Mouse (Mus musculus) intestine, embryonic 15.5 days (tissue): ENCODE measurements around the gene Mrnip. TPM values are rescaled to one million over a fixed set of nuclear protein-coding genes. Genes with fewer than 3 reads are reported as not detected.

Experiments
- ATAC-seq: fragments of 200-750 bp; cut with Nextera tagmentation; 2 replicates; pipeline ENCODE4 v1.8.0; 2017; ENCODE audit warnings: moderate TSS enrichment, moderate library complexity
- H3K27ac ChIP-seq: fragments of 300-500 bp; sonication (generic); 2 replicates; pipeline ENCODE4 v1.5.1; 2015; ENCODE audit warnings: mild to moderate bottlenecking, inconsistent platforms
- H3K27me3 ChIP-seq: fragments of 300-500 bp; sonication (generic); replicated peaks from 2 replicates; pipeline ENCODE4 v1.6.1; 2015; ENCODE audit warnings: inconsistent platforms
- H3K36me3 ChIP-seq: fragments of 300-500 bp; sonication (generic); 2 replicates; pipeline ENCODE4 v1.6.1; 2015; ENCODE audit warnings: inconsistent platforms
- H3K4me1 ChIP-seq: fragments of 300-500 bp; sonication (generic); replicated peaks from 2 replicates; pipeline ENCODE4 v1.6.1; 2015; ENCODE audit warnings: inconsistent platforms
- H3K4me2 ChIP-seq: fragments of 300-500 bp; sonication (generic); replicated peaks from 2 replicates; pipeline ENCODE4 v1.6.1; 2015; ENCODE audit warnings: mild to moderate bottlenecking, inconsistent platforms
- H3K4me3 ChIP-seq: fragments of 300-500 bp; sonication (generic); replicated peaks from 2 replicates; pipeline ENCODE4 v1.5.1; 2015; ENCODE audit warnings: inconsistent platforms
- H3K9ac ChIP-seq: fragments of 300-500 bp; sonication (generic); 2 replicates; pipeline ENCODE4 v1.6.1; 2015; ENCODE audit warnings: inconsistent platforms
- H3K9me3 ChIP-seq: fragments of 300-500 bp; sonication (generic); 2 replicates; pipeline ENCODE4 v1.6.1; 2016; ENCODE audit warnings: inconsistent platforms
- WGBS: fragments of 180-500 bp; shearing (Covaris S2); methylation state at CpG from one replicate; pipeline ENCODE4 v1.1.7; 2015; 5-methylcytosine and 5-hydroxymethylcytosine counted together
- polyA plus RNA-seq: library from polyadenylated mRNA; unstranded; fragments of >200 nt; fragmentation: Nextera tagmentation; extraction: Ambion mirVana; gene quantifications from 2 replicates; pipeline ENCODE4 v1.2.1, GENCODE M21; 2015

Mrnip gene
- polyA plus RNA-seq, 1 experiment from 2014 or later, result 9.6 TPM

GRCm38 (mm10) chr11:50223783-50224662 is 49.8 kb downstream of the Mrnip start:
- H3K4me2 ChIP-seq, result peak overlapping the region; percentile 94
- no peaks in the 10 kb centered on the region for H3K9me3 ChIP-seq
- H3K4me3 ChIP-seq, result peak overlapping the region; percentile 95
- WGBS, result 5% methylated on average over 17 of the region's 17 CpGs
- no peaks in the 10 kb centered on the region for H3K27me3 ChIP-seq
- peaks cover 33% of the 10 kb centered on the region for H3K4me1 ChIP-seq
- H3K9ac ChIP-seq, result peak overlapping the region; percentile 94
- ATAC-seq, result peak; percentile 1; the same call in 1 of the 2 replicates
- H3K27ac ChIP-seq, result peak overlapping the region; percentile 91
- no peaks in the 10 kb centered on the region for H3K36me3 ChIP-seq

GRCm38 (mm10) chr11:50224671-50225530 is 50.7 kb downstream of the Mrnip start:
- H3K9ac ChIP-seq, result peak overlapping the region; percentile 94
- WGBS, result under 1% methylated on average over 70 of the region's 70 CpGs
- peak; percentile 90 for ATAC-seq
- no peaks in the 10 kb centered on the region for H3K36me3 ChIP-seq
- H3K4me3 ChIP-seq, result peak overlapping the region; percentile 95
- no peaks in the 10 kb centered on the region for H3K27me3 ChIP-seq
- H3K27ac ChIP-seq, result peak overlapping the region; percentile 91
- peaks cover 33% of the 10 kb centered on the region for H3K4me1 ChIP-seq
- no peaks in the 10 kb centered on the region for H3K9me3 ChIP-seq
- H3K4me2 ChIP-seq, result peak overlapping the region; percentile 94

DNA sequence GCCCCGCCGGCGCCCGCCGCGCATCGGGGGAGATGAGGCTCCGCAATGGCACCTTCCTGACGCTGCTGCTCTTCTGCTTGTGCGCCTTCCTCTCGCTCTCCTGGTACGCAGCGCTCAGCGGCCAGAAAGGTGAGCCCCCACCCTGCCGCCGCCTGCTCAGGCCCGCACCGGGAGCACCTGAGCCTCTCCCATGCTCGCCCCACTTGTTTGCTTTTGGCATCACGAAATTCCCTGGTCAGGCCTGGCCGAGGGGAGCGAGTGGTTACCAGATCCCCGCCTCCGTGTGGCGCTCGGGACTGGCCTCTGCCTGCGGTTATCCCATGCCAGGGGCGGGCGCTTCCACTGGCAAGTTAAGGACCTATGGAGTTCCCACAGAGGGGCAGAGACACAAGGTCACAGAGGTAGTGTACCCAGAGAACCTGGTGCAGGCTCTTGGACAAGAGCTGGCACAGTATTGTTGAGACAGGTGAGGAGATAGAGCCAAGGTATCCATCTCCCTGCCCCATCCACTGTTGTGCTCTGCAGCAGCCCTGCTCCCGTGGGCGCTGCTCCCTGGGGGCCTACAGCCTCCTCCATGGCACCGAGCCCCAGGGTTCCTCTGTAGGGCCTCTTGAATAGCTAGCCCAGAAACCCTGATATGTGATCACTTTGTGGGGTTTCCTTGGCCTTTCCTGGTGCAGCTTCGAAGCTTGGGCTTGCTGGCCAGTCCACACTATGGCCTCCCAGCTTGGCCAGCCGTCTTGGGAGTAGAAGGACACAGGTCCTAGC is 51.6 kb downstream of the Mrnip start:
- peak overlapping the region; percentile 94 for H3K9ac ChIP-seq
- ATAC-seq, result peak; percentile 24
- WGBS, result 3% methylated on average over 34 of the region's 34 CpGs
- H3K4me1 ChIP-seq, result peaks cover 38% of the 10 kb centered on the region
- H3K4me2 ChIP-seq, result peak overlapping the region; percentile 94
- no peaks in the 10 kb centered on the region for H3K27me3 ChIP-seq
- H3K36me3 ChIP-seq, result no peaks in the 10 kb centered on the region
- no peaks in the 10 kb centered on the region for H3K9me3 ChIP-seq
- peak overlapping the region; percentile 91 for H3K27ac ChIP-seq
- H3K4me3 ChIP-seq, result peak overlapping the region; percentile 95

- peak overlapping the region; percentile 95 for H3K4me3 ChIP-seq
- no peaks in the 10 kb centered on the region for H3K9me3 ChIP-seq
- H3K4me2 ChIP-seq, result peak overlapping the region; percentile 94
- ATAC-seq, result no peak
- 34% methylated on average over 2 of the region's 2 CpGs for WGBS
- H3K27ac ChIP-seq, result 0 out of 2 replicates have a peak overlapping the region, but pooled peaks have one; percentile 91
- H3K27me3 ChIP-seq, result no peaks in the 10 kb centered on the region
- no peaks in the 10 kb centered on the region for H3K36me3 ChIP-seq
- peaks cover 42% of the 10 kb centered on the region for H3K4me1 ChIP-seq
- H3K9ac ChIP-seq, result peak overlapping the region; percentile 94
These were observed 52.2 kb downstream of the Mrnip start for GRCm38 (mm10) chr11:50226406-50226805.

- ATAC-seq, result no peak
- Histone ChIP-seq H3K4me2 (peak overlapping the region; percentile 94; the same call in 1 of the 2 replicates), H3K36me3 (peaks cover 7% of the 10 kb centered on the region; the same call in 1 of the 2 replicates), H3K9me3 (no peaks in the 10 kb centered on the region), H3K27ac (no peak overlapping the region), H3K9ac (no peak overlapping the region), H3K4me1 (peaks cover 42% of the 10 kb centered on the region), H3K4me3 (no peak overlapping the region), H3K27me3 (no peaks in the 10 kb centered on the region)
- 82% methylated on average over 3 of the region's 3 CpGs for WGBS
These were observed 53.0 kb downstream of the Mrnip start for GRCm38 (mm10) chr11:50227226-50227625.

DNA sequence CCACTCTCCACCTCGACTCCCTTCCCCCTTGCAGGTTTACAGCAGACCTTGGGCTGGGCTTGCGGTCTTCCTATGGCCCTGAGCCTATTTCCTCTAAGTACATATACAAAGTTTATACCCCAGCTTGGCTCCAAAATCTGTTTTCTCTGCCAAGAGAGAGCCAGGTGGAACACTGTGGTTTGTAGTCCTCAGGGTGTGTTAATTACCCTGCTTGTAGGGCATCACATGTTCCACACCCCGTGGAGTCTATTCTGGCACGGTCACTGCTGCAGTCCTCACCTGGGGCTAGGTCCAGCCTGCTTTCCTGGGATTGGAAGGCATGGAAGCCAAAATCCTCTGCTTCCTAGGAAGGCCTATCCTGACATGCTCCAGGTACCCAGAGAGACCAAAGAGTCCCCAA is 53.5 kb downstream of the Mrnip start:
- Histone ChIP-seq H3K4me2 (no peak overlapping the region), H3K4me1 (peaks cover 41% of the 10 kb centered on the region), H3K36me3 (peaks cover 12% of the 10 kb centered on the region; the same call in 1 of the 2 replicates), H3K9me3 (no peaks in the 10 kb centered on the region), H3K4me3 (no peak overlapping the region), H3K9ac (no peak overlapping the region), H3K27me3 (no peaks in the 10 kb centered on the region), H3K27ac (no peak overlapping the region)
- 87% methylated on average over 4 of the region's 4 CpGs for WGBS
- ATAC-seq, result no peak

DNA sequence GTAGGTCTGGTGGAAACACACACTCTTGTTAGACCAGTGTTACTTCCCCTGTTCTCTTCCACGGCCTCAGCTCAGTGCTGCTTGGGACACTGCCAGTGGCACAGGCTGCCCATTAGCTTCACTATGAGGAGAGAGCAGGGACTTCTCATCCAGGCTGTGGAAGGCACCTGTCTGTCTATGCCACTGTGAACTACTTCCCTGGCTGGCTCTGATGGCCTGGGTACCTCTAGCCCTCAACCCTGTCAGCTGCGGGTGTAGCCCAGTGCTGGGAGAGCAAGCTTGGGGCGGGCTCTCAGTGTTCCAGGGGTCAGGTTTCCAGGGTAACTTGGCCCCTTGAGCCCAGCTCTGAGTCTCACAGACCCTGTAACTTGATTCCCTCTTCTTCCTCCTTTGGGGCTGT is 54.5 kb downstream of the Mrnip start:
- H3K4me3 ChIP-seq, result no peak overlapping the region
- H3K4me1 ChIP-seq, result peaks cover 35% of the 10 kb centered on the region
- ATAC-seq, result no peak
- H3K36me3 ChIP-seq, result peaks cover 21% of the 10 kb centered on the region
- H3K4me2 ChIP-seq, result no peak overlapping the region
- 44% methylated on average over 3 of the region's 3 CpGs for WGBS
- no peak overlapping the region for H3K27ac ChIP-seq
- H3K9ac ChIP-seq, result no peak overlapping the region
- H3K27me3 ChIP-seq, result no peaks in the 10 kb centered on the region
- H3K9me3 ChIP-seq, result no peaks in the 10 kb centered on the region

DNA sequence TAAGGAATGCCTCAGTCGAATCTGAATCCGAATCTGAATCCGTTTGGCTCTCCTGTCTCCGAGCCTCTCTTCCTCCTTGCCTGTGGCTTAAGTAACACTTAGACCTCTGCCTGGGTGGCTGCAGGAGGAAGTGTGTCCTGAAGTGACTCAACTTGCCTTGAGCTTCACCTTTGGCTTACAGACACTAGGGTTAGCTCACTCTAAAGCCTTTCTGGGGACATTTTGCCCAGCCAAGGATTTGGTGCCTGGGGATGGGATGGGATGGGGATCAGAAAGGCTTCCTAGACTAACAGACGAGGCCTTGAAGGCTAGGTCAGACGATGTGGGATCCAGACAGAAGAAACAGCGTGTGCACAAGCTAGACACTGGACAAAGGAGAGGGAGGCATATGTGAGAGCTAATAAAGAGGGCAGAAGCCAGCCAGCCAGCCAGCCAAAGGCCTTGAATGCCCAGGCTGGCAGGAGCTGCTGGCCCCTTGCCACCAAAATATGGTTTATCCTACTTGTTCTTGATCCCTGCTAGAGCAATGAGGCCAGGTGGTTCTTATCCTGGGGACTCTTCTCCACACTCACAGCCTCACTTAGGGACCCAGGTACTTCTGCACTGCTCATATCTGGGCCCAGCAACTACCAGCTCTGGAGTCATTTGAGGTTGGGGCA is 55.1 kb downstream of the Mrnip start:
- H3K4me1 ChIP-seq, result peaks cover 31% of the 10 kb centered on the region
- ATAC-seq, result no peak
- no peak overlapping the region for H3K9ac ChIP-seq
- 46% methylated on average over 7 of the region's 7 CpGs for WGBS
- no peak overlapping the region; the same call in 1 of the 2 replicates for H3K4me2 ChIP-seq
- H3K36me3 ChIP-seq, result peaks cover 27% of the 10 kb centered on the region
- H3K9me3 ChIP-seq, result no peaks in the 10 kb centered on the region
- H3K27me3 ChIP-seq, result no peaks in the 10 kb centered on the region
- no peak overlapping the region for H3K27ac ChIP-seq
- H3K4me3 ChIP-seq, result no peak overlapping the region

GRCm38 (mm10) chr11:50230481-50231304 is 56.4 kb downstream of the Mrnip start:
- Histone ChIP-seq H3K4me2 (peak overlapping the region; percentile 62), H3K36me3 (peaks cover 34% of the 10 kb centered on the region), H3K27ac (no peak overlapping the region), H3K27me3 (no peaks in the 10 kb centered on the region), H3K4me3 (peak overlapping the region; percentile 17), H3K9ac (no peak overlapping the region), H3K4me1 (peaks cover 31% of the 10 kb centered on the region), H3K9me3 (no peaks in the 10 kb centered on the region)
- 40% methylated on average over 45 of the region's 45 CpGs for WGBS
- ATAC-seq, result peak; percentile 46

DNA sequence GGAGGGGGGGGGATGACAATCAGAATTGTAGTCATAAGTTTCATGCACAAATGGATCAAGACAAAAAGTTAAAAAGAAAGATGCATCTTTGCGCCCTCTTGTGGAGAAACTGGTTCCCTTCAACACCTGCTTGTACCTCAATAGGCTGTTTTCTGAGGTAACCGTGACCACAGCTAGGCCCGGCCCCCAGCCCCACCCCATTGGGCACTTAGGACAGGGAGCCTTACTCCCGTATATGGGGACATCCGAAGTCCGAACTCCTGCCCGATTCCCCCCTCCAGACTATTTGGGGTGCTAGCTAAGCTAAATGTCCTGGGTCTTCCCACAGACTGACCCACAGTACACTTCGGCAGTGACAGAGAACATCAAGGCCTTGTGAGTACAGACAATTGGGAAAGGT is 57.2 kb downstream of the Mrnip start:
- Histone ChIP-seq H3K27ac (no peak overlapping the region), H3K4me1 (peaks cover 28% of the 10 kb centered on the region), H3K9ac (no peak overlapping the region), H3K4me2 (peak overlapping the region; percentile 62), H3K4me3 (no peak overlapping the region), H3K27me3 (no peaks in the 10 kb centered on the region), H3K9me3 (no peaks in the 10 kb centered on the region), H3K36me3 (peaks cover 34% of the 10 kb centered on the region)
- peak; percentile 26; the same call in 1 of the 2 replicates for ATAC-seq
- 25% methylated on average over 8 of the region's 8 CpGs for WGBS

- ATAC-seq, result no peak
- H3K4me2 ChIP-seq, result no peak overlapping the region
- H3K27me3 ChIP-seq, result 0 out of 2 replicates have a peak, but pooled peaks cover 6% of the 10 kb centered on the region
- no peak overlapping the region for H3K9ac ChIP-seq
- no peak overlapping the region for H3K4me3 ChIP-seq
- 97% methylated on average over 13 of the region's 13 CpGs for WGBS
- no peaks in the 10 kb centered on the region for H3K9me3 ChIP-seq
- H3K4me1 ChIP-seq, result peaks cover 26% of the 10 kb centered on the region
- no peak overlapping the region for H3K27ac ChIP-seq
- peaks cover 34% of the 10 kb centered on the region for H3K36me3 ChIP-seq
These were observed 58.8 kb downstream of the Mrnip start for GRCm38 (mm10) chr11:50233022-50233421.
